8 mouse cellular contexts compared by ENCODE assay signal in genomic region chr2:69722650-69723518, GRCm38 (mm10). TPM values are rescaled to one million over a fixed set of nuclear protein-coding genes. Genes with fewer than 3 reads are reported as not detected.
DNase-seq lines count a peak whose midpoint lies in the region; ATAC-seq and TF ChIP-seq lines count a peak whose summit lies in the region.

No protein-coding gene starts in this region.

- H3K27ac ChIP-seq in ES-E14 (ENCODE audit: insufficient read depth, low read depth, low read length, poor library complexity, severe bottlenecking): peak overlapping the region; percentile 77
- H3K27ac ChIP-seq in forebrain, embryonic 16.5 days (ENCODE audit: low read length): peak overlapping the region; percentile 85
- peak overlapping the region; percentile 92 for H3K27ac ChIP-seq in layer of hippocampus, adult 2 months
- H3K27ac ChIP-seq in lung, embryonic 14.5 days (ENCODE audit: low read depth): peak overlapping the region; percentile 89
- H3K27ac ChIP-seq in olfactory bulb, adult 2 months (ENCODE audit: insufficient read depth, low read depth, low read length): peak overlapping the region; percentile 95
- peak overlapping the region; percentile 34; the same call in 1 of the 2 replicates for H3K27ac ChIP-seq in thymus, adult 2 months (ENCODE audit: control insufficient read depth, insufficient read depth, low read length)

- TF ChIP-seq POLR2A in olfactory bulb, adult 2 months (IDR thresholded peaks at IDR 0.05; ENCODE audit: insufficient read depth, low read depth, low read length): peak; percentile 66
- 0 out of 2 replicates have a peak, but pooled peaks have one; percentile 35 for TF ChIP-seq POLR2A in thymus, adult 2 months (IDR thresholded peaks at IDR 0.05; ENCODE audit: control insufficient read depth, extremely low read depth, insufficient read depth, low read length, poor library complexity)

- H3K4me2 ChIP-seq in forebrain, embryonic 16.5 days (ENCODE audit: low read length): peak overlapping the region; percentile 86
- H3K4me2 ChIP-seq in lung, embryonic 14.5 days: peak overlapping the region; percentile 73

- H3K36me3 ChIP-seq in ES-E14 (ENCODE audit: control insufficient read depth, insufficient read depth, low read length, poor library complexity, severe bottlenecking): no peaks in the 10 kb centered on the region
- H3K36me3 ChIP-seq in forebrain, embryonic 16.5 days (ENCODE audit: control insufficient read depth, insufficient read depth): no peaks in the 10 kb centered on the region
- H3K36me3 ChIP-seq in lung, embryonic 14.5 days (ENCODE audit: insufficient read depth): peaks cover 4% of the 10 kb centered on the region; the same call in 1 of the 2 replicates
- no peaks in the 10 kb centered on the region for H3K36me3 ChIP-seq in thymus, adult 2 months (ENCODE audit: control insufficient read depth, insufficient read depth, low read length)

- H3K9ac ChIP-seq in ES-E14 (ENCODE audit: insufficient read depth, low read depth, low read length, poor library complexity, severe bottlenecking): peak overlapping the region; percentile 93
- H3K9ac ChIP-seq in forebrain, embryonic 16.5 days (replicated peaks; ENCODE audit: low read depth, low read length): peak overlapping the region; percentile 83
- peak overlapping the region; percentile 92 for H3K9ac ChIP-seq in lung, embryonic 14.5 days

- TF ChIP-seq CTCF in layer of hippocampus, adult 2 months (conservative IDR thresholded peaks at IDR 0.05): no peak
- no peak for TF ChIP-seq CTCF in lung, embryonic 14.5 days (IDR thresholded peaks at IDR 0.05; ENCODE audit: low read depth)
- TF ChIP-seq CTCF in olfactory bulb, adult 2 months (IDR thresholded peaks at IDR 0.05; ENCODE audit: insufficient read depth, low read depth, low read length): no peak
- 0 out of 2 replicates have a peak, but pooled peaks have one; percentile 21 for TF ChIP-seq CTCF in thymus, adult 2 months (IDR thresholded peaks at IDR 0.05; ENCODE audit: borderline replicate concordance, control insufficient read depth, extremely low read depth, insufficient read depth, low read length, poor library complexity)

- H3K27me3 ChIP-seq in forebrain, embryonic 16.5 days (replicated peaks; ENCODE audit: control insufficient read depth, insufficient read depth, low read length): no peaks in the 10 kb centered on the region
- no peaks in the 10 kb centered on the region for H3K27me3 ChIP-seq in lung, embryonic 14.5 days (ENCODE audit: insufficient read depth, low read length)
- no peaks in the 10 kb centered on the region for H3K27me3 ChIP-seq in thymus, adult 2 months (ENCODE audit: control insufficient read depth, insufficient read depth, low read length)

- WGBS in forebrain, embryonic 16.5 days: under 1% methylated on average over 90 of the region's 91 CpGs
- under 1% methylated on average over 82 of the region's 91 CpGs for WGBS in lung, embryonic 14.5 days
- under 1% methylated on average over 91 of the region's 91 CpGs for WGBS in olfactory bulb, adult 2 months
- WGBS in thymus, adult 2 months: under 1% methylated on average over 91 of the region's 91 CpGs

- DNase-seq in ES-E14 (ENCODE audit: low read depth, low spot score): peak; percentile 94
- DNase-seq in cerebellum, adult 11-12 months: peak; percentile 91
- peak; percentile 94 to 95 for DNase-seq in heart, postnatal 36 days
- DNase-seq in layer of hippocampus, adult 2 months (ENCODE audit: low spot score in 2 of 2): peak; percentile 94
- DNase-seq in lung, embryonic 14.5 days: peak; percentile 97
- DNase-seq in thymus, adult 2 months: peak; percentile 90

- peaks cover 0 to 4% of the 10 kb centered on the region in 2 experiments; a peak in 2 of 4 replicates for H3K4me1 ChIP-seq in ES-E14 (ENCODE audit: control insufficient read depth in 2 of 2, insufficient read depth in 2 of 2, low read length in 2 of 2, poor library complexity in 1 of 2)
- peaks cover 10% of the 10 kb centered on the region for H3K4me1 ChIP-seq in forebrain, embryonic 16.5 days (replicated peaks; ENCODE audit: control insufficient read depth, insufficient read depth, low read length)
- no peaks in the 10 kb centered on the region for H3K4me1 ChIP-seq in lung, embryonic 14.5 days (ENCODE audit: insufficient read depth)
- no peaks in the 10 kb centered on the region for H3K4me1 ChIP-seq in olfactory bulb, adult 2 months (ENCODE audit: control insufficient read depth, insufficient read depth, low read length)
- no peaks in the 10 kb centered on the region; the same call in 1 of the 2 replicates for H3K4me1 ChIP-seq in thymus, adult 2 months (replicated peaks; ENCODE audit: control insufficient read depth, insufficient read depth, low read length)

- no peaks in the 10 kb centered on the region for H3K9me3 ChIP-seq in ES-E14 (ENCODE audit: control insufficient read depth, insufficient read depth, low read depth, low read length)
- H3K9me3 ChIP-seq in forebrain, embryonic 16.5 days (ENCODE audit: control insufficient read depth, low read length): no peaks in the 10 kb centered on the region
- H3K9me3 ChIP-seq in lung, embryonic 14.5 days (ENCODE audit: low read depth, low read length): no peaks in the 10 kb centered on the region

- H3K4me3 ChIP-seq in ES-E14 (ENCODE audit: insufficient read depth in 1 of 2, low read depth in 1 of 2, low read length in 2 of 2, poor library complexity in 1 of 2, severe bottlenecking in 1 of 2): peak overlapping the region; percentile 87 to 94
- peak overlapping the region; percentile 99 for H3K4me3 ChIP-seq in forebrain, embryonic 16.5 days (replicated peaks; ENCODE audit: low read length)
- H3K4me3 ChIP-seq in layer of hippocampus, adult 2 months: peak overlapping the region; percentile 74
- H3K4me3 ChIP-seq in lung, embryonic 14.5 days (ENCODE audit: low read depth, low read length): peak overlapping the region; percentile 96
- peak overlapping the region; percentile 75 for H3K4me3 ChIP-seq in olfactory bulb, adult 2 months (ENCODE audit: insufficient read depth, low read depth, low read length)
- H3K4me3 ChIP-seq in thymus, adult 2 months (ENCODE audit: control insufficient read depth, insufficient read depth, low read length): peak overlapping the region; percentile 93

- in situ Hi-C loops in ES-E14 (cut with MboI; ENCODE audit: low sequenced_read_pairs in 2 of 2, unreplicated experiment in 2 of 2): no loop called here

- ATAC-seq in forebrain, embryonic 16.5 days: peak; percentile 99
- ATAC-seq in lung, embryonic 14.5 days (ENCODE audit: insufficient read depth): peak; percentile 97

- intact Hi-C loops in heart, postnatal 36 days (cut with DNase I): loop anchor here (2.0 kb wide), 2 partner anchors 68 to 138 kb away; partner anchors contain the start of gene Ssb

TF ChIP-seq in ES-E14, 5 proteins besides CTCF, POLR2A, EP300 and RAD21:
- TF ChIP-seq CHD2 (IDR thresholded peaks at IDR 0.05; ENCODE audit: low read depth, low read length): no peak
- no peak for TF ChIP-seq ZC3H11A (IDR thresholded peaks at IDR 0.05; ENCODE audit: borderline replicate concordance, low read depth, low read length)
- TF ChIP-seq MAFK (IDR thresholded peaks at IDR 0.05; ENCODE audit: insufficient read depth, low read depth, low read length): peak; percentile 84
- peak; percentile 82 for TF ChIP-seq HCFC1 (IDR thresholded peaks at IDR 0.05; ENCODE audit: borderline replicate concordance, insufficient read depth, low read length)
- no peak for TF ChIP-seq ZNF384 (IDR thresholded peaks at IDR 0.05; ENCODE audit: low read depth, low read length)

RNA-seq across cellular contexts. Expression of gene Ppig, which starts 0.5 kb away (rescaled TPM):
- total RNA-seq in ES-E14 (2012; rRNA removed): 24.7 and 32.2 TPM in 2 replicates
- polyA plus RNA-seq in forebrain, embryonic 16.5 days (2015; fragmentation: Nextera tagmentation; extraction: Ambion mirVana): 127 TPM in 2 replicates
- 10 to 100 TPM; 35.7 to 38.8 TPM for total RNA-seq in heart, postnatal 36 days (2021)
- total RNA-seq in layer of hippocampus, adult 2 months (2021): 10 to 100 TPM; 67.7 to 67.8 TPM
- polyA plus RNA-seq in lung, embryonic 14.5 days (2014; fragmentation: Nextera tagmentation; extraction: Ambion mirVana): 120 and 130 TPM in 2 replicates
- polyA plus RNA-seq in olfactory bulb, adult 2 months (2012; ENCODE audit: insufficient read depth, insufficient read length, low replicate concordance, missing spikeins): 155 TPM in 1 of 2 replicates, not detected in the other
- polyA plus RNA-seq in thymus, adult 2 months (2012; rRNA removed): 2.2 and 2.7 TPM in 2 replicates

RNA-seq across cellular contexts. Expression of gene Fastkd1, which starts 9.6 kb away (rescaled TPM):
- total RNA-seq in ES-E14 (2012; rRNA removed): 13.7 and 17.8 TPM in 2 replicates
- 16.7 and 18.5 TPM in 2 replicates for polyA plus RNA-seq in forebrain, embryonic 16.5 days (2015; fragmentation: Nextera tagmentation; extraction: Ambion mirVana)
- 10 to 100 TPM; 27.2 to 35.9 TPM for total RNA-seq in heart, postnatal 36 days (2021)
- 10 to 100 TPM; 17.7 to 19.0 TPM for total RNA-seq in layer of hippocampus, adult 2 months (2021)
- 14.6 and 15.3 TPM in 2 replicates for polyA plus RNA-seq in lung, embryonic 14.5 days (2014; fragmentation: Nextera tagmentation; extraction: Ambion mirVana)
- not detected in 2 replicates for polyA plus RNA-seq in olfactory bulb, adult 2 months (2012; ENCODE audit: insufficient read depth, insufficient read length, low replicate concordance, missing spikeins)
- polyA plus RNA-seq in thymus, adult 2 months (2012; rRNA removed): 5.4 and 5.9 TPM in 2 replicates

RNA-seq across cellular contexts. Expression of gene Klhl41, which starts 53.0 kb away (rescaled TPM):
- total RNA-seq in ES-E14 (2012; rRNA removed): 0.37 and 0.40 TPM in 2 replicates
- polyA plus RNA-seq in forebrain, embryonic 16.5 days (2015; fragmentation: Nextera tagmentation; extraction: Ambion mirVana): 0.12 TPM in 1 of 2 replicates, not detected in the other
- 10 to 100 TPM; 66.9 to 77.0 TPM for total RNA-seq in heart, postnatal 36 days (2021)
- total RNA-seq in layer of hippocampus, adult 2 months (2021): under 1 TPM; 0.39 to 0.69 TPM
- 0.13 and 0.76 TPM in 2 replicates for polyA plus RNA-seq in lung, embryonic 14.5 days (2014; fragmentation: Nextera tagmentation; extraction: Ambion mirVana)
- not detected in 2 replicates for polyA plus RNA-seq in olfactory bulb, adult 2 months (2012; ENCODE audit: insufficient read depth, insufficient read length, low replicate concordance, missing spikeins)
- 0.43 TPM in 1 of 2 replicates, not detected in the other for polyA plus RNA-seq in thymus, adult 2 months (2012; rRNA removed)

Comparison
In these comparisons a context has a peak if more than half of its experiments do, and no peak if none do; other contexts are left out.
1. Peak in every context shown above with its lines: DNase-seq, ATAC-seq, H3K4me3 ChIP-seq and H3K27ac ChIP-seq.
2. H3K27ac ChIP-seq: peak in every context shown above with its lines; median percentile 95 in olfactory bulb, adult 2 months; 92 in layer of hippocampus, adult 2 months; 89 in lung, embryonic 14.5 days; 85 in forebrain, embryonic 16.5 days; 77 in ES-E14; 34 in thymus, adult 2 months.